Mouse (Mus musculus) left cerebral cortex, adult 2 months (tissue): Measurements from ENCODE around the gene Rsph3b. TPM values are rescaled to one million over a fixed set of nuclear protein-coding genes. Genes with fewer than 3 reads are reported as not detected.
A peak's percentile ranks its signal among the peaks of the same experiment; 100 is the strongest.

Source experiments
- DNase-seq, 2 experiments: peaks; one replicate each; pipeline ENCODE4 v3.0.0; 2021 to 2022; ENCODE audit warnings: low spot score in 2 of 2, mixed read lengths in 1 of 2; ENCODE audit errors: extremely low spot score in 1 of 2
- H3K27ac ChIP-seq: fragments of 200-600 bp; 2 replicates; pipeline ENCODE4 v1.8.1; 2022
- H3K4me3 ChIP-seq: fragments of 200-600 bp; 2 replicates; pipeline ENCODE4 v1.8.1; 2022
- CTCF ChIP-seq: fragments of 200-600 bp; IDR thresholded peaks from 2 replicates; pipeline ENCODE4 v1.8.1; 2022; ENCODE audit warnings: antibody characterized with exemption, mild to moderate bottlenecking, moderate library complexity
- intact Hi-C: fragments of 180-260 bp; cut with DNase I; formaldehyde crosslinking; loops from one replicate; pipeline ENCODE4 v1.15.1; 2025
- microRNA-seq, 2 experiments: library from miRNA; unstranded; fragments of <30 nt; microRNA quantifications; one replicate each; pipeline ENCODE4 v1.2.0; 2021
- total RNA-seq, 2 experiments: library from RNA; stranded (reverse); gene quantifications; 2 replicates each; pipeline ENCODE4 v1.2.3; 2021

Rsph3b gene
- total RNA-seq, 2 experiments from 2014 or later: 28.1 to 28.5 TPM

GRCm38 (mm10) chr17:6864869-6865268 lies 83.6 kb downstream of the Rsph3b start:
- no peak overlapping the region for H3K27ac ChIP-seq
- no peak for TF ChIP-seq CTCF
- no peak overlapping the region for H3K4me3 ChIP-seq
- no peak for DNase-seq
- intact Hi-C loops: no loop called here

- no peak for TF ChIP-seq CTCF
- H3K27ac ChIP-seq: no peak overlapping the region
- intact Hi-C loops: loop anchor here (2.0 kb wide), 1 partner anchor 81 kb away; the partner anchor contains the start of gene Ezr
- H3K4me3 ChIP-seq: no peak overlapping the region
- no peak for DNase-seq
Measured at GRCm38 (mm10) chr17:6863521-6863920, 85.0 kb downstream of the Rsph3b start.

- intact Hi-C loops: loop anchor here (2.0 kb wide), 1 partner anchor 79 kb away; the partner anchor contains the start of gene Ezr
- H3K27ac ChIP-seq: no peak overlapping the region
- TF ChIP-seq CTCF: no peak
- no peak overlapping the region for H3K4me3 ChIP-seq
- DNase-seq: no peak
Measured at GRCm38 (mm10) chr17:6862040-6862780, 86.3 kb downstream of the Rsph3b start.

- intact Hi-C loops: loop anchor here (2.0 kb wide), 1 partner anchor 79 kb away; the partner anchor contains the start of gene Ezr
- peak overlapping the region; percentile 76 for H3K27ac ChIP-seq
- peak overlapping the region; percentile 22 for H3K4me3 ChIP-seq
- peak; percentile 45 to 61 for DNase-seq
- TF ChIP-seq CTCF: no peak
Measured at GRCm38 (mm10) chr17:6861181-6862039, 87.1 kb downstream of the Rsph3b start.

- DNase-seq: no peak
- no peak for TF ChIP-seq CTCF
- H3K4me3 ChIP-seq: no peak overlapping the region
- intact Hi-C loops: no loop called here
- H3K27ac ChIP-seq: peak overlapping the region; percentile 76
Measured at GRCm38 (mm10) chr17:6860491-6860897, 88.0 kb downstream of the Rsph3b start.

- Histone ChIP-seq H3K27ac (peak overlapping the region; percentile 64), H3K4me3 (no peak overlapping the region)
- DNase-seq: no peak
- intact Hi-C loops: no loop called here
- no peak for TF ChIP-seq CTCF
Measured at GRCm38 (mm10) chr17:6860067-6860466, 88.4 kb downstream of the Rsph3b start.

Small RNAs within 50 kb of the gene (microRNA-seq; reads per million reads assigned to microRNA genes)
- gene Mir692-1: 0 reads per million in 2 experiments

Other genes with a start within 250 kb of the Rsph3b start
- gene Ezr, start 165.9 kb downstream of the Rsph3b start, total RNA-seq: 10 to 100 TPM; 50.3 to 51.5 TPM
- gene Tagap1, start 12.5 kb upstream of the Rsph3b start, total RNA-seq: 10 to 100 TPM; 28.5 to 31.5 TPM
- gene Rnaset2b, start 22.0 kb upstream of the Rsph3b start, total RNA-seq: 10 to 100 TPM; 37.9 to 40.2 TPM
- under 1 TPM in 1 of 2 experiments, not detected in 1; 0.45 TPM for gene Gm49721, start 30.2 kb upstream of the Rsph3b start, total RNA-seq
- 1 to 10 TPM; 1.8 to 1.9 TPM for gene Gm1604a, start 76.9 kb upstream of the Rsph3b start, total RNA-seq
- 10 to 100 TPM; 62.4 to 69.4 TPM for gene Rps6ka2, start 221.4 kb upstream of the Rsph3b start, total RNA-seq